Mouse (Mus musculus) ES-Bruce4 (cell line): ENCODE results near the gene Gpc5. TPM values are rescaled to one million over a fixed set of nuclear protein-coding genes. Genes with fewer than 3 reads are reported as not detected.

Experiments
- H3K27ac ChIP-seq: 2 replicates; pipeline ENCODE4 v1.5.1; 2012; ENCODE audit warnings: low read length, inconsistent platforms; ENCODE audit not compliant: insufficient read depth
- H3K27me3 ChIP-seq: 2 replicates; pipeline ENCODE4 v1.6.1; 2012; ENCODE audit warnings: mild to moderate bottlenecking, low read length, inconsistent platforms; ENCODE audit not compliant: control insufficient read depth, poor library complexity, insufficient read depth, severe bottlenecking
- H3K36me3 ChIP-seq: 2 replicates; pipeline ENCODE4 v1.6.1; 2012; ENCODE audit warnings: inconsistent platforms, mild to moderate bottlenecking, low read length, moderate library complexity; ENCODE audit not compliant: control insufficient read depth, poor library complexity, insufficient read depth, severe bottlenecking
- H3K4me1 ChIP-seq: one replicate; pipeline ENCODE4 v1.8.1; 2011; ENCODE audit warnings: low read length; ENCODE audit not compliant: control insufficient read depth, insufficient read depth
- H3K4me3 ChIP-seq: 2 replicates; pipeline ENCODE4 v1.5.1; 2011; ENCODE audit warnings: low read depth, mild to moderate bottlenecking, low read length
- H3K9ac ChIP-seq: 2 replicates; pipeline ENCODE4 v1.6.1; 2012; ENCODE audit warnings: low read depth, mild to moderate bottlenecking, inconsistent platforms; ENCODE audit not compliant: poor library complexity, severe bottlenecking
- H3K9me3 ChIP-seq: replicated peaks from 2 replicates; pipeline ENCODE4 v1.6.1; 2012; ENCODE audit warnings: mild to moderate bottlenecking, low read length, inconsistent platforms; ENCODE audit not compliant: control insufficient read depth, poor library complexity, insufficient read depth, severe bottlenecking
- CTCF ChIP-seq: IDR thresholded peaks from one replicate; pipeline ENCODE4 v1.8.1; 2011; ENCODE audit warnings: low read depth, low read length
- EP300 ChIP-seq: IDR thresholded peaks from 2 replicates; pipeline ENCODE4 v1.6.1; 2011; ENCODE audit warnings: low read depth, low read length; ENCODE audit not compliant: insufficient read depth
- POLR2A ChIP-seq: IDR thresholded peaks from one replicate; pipeline ENCODE4 v1.8.1; 2011; ENCODE audit warnings: low read length; ENCODE audit not compliant: insufficient read depth
- polyA plus RNA-seq: library from polyadenylated mRNA; stranded (reverse); fragments of >200 nt; gene quantifications from 2 replicates; pipeline ENCODE4 v1.2.4, GENCODE M21; 2011; ENCODE audit warnings: low read depth; ENCODE audit not compliant: missing spikeins, insufficient read depth, insufficient read length

Gpc5 gene
- polyA plus RNA-seq, 1 experiment, result not detected

- no peak overlapping the region for H3K4me3 ChIP-seq
- no peaks in the 10 kb centered on the region for H3K4me1 ChIP-seq
- no peak overlapping the region for H3K27ac ChIP-seq
- H3K36me3 ChIP-seq, result no peaks in the 10 kb centered on the region
- TF ChIP-seq EP300 (no peak), POLR2A (no peak), CTCF (no peak)
- no peaks in the 10 kb centered on the region for H3K27me3 ChIP-seq
- H3K9me3 ChIP-seq, result no peaks in the 10 kb centered on the region
- H3K9ac ChIP-seq, result no peak overlapping the region
Measured at GRCm38 (mm10) chr14:115467960-115468359, 375.9 kb downstream of the Gpc5 start.

- H3K27ac ChIP-seq, result no peak overlapping the region
- H3K36me3 ChIP-seq, result no peaks in the 10 kb centered on the region
- H3K9ac ChIP-seq, result no peak overlapping the region
- no peak for TF ChIP-seq POLR2A
- TF ChIP-seq CTCF, result peak; percentile 51
- no peak for TF ChIP-seq EP300
- H3K4me1 ChIP-seq, result no peaks in the 10 kb centered on the region
- H3K27me3 ChIP-seq, result no peaks in the 10 kb centered on the region
- no peak overlapping the region for H3K4me3 ChIP-seq
- no peaks in the 10 kb centered on the region for H3K9me3 ChIP-seq
Measured at GRCm38 (mm10) chr14:115475234-115475633, 383.2 kb downstream of the Gpc5 start.

- Histone ChIP-seq H3K4me1 (no peaks in the 10 kb centered on the region), H3K27ac (no peak overlapping the region), H3K27me3 (no peaks in the 10 kb centered on the region), H3K9ac (no peak overlapping the region), H3K36me3 (no peaks in the 10 kb centered on the region), H3K4me3 (no peak overlapping the region), H3K9me3 (no peaks in the 10 kb centered on the region)
- TF ChIP-seq EP300, result no peak
- no peak for TF ChIP-seq CTCF
- TF ChIP-seq POLR2A, result no peak
Measured at GRCm38 (mm10) chr14:115477360-115477759, 385.3 kb downstream of the Gpc5 start.

GRCm38 (mm10) chr14:115485090-115485489 is 393.1 kb downstream of the Gpc5 start:
- no peak for TF ChIP-seq CTCF
- TF ChIP-seq EP300, result no peak
- TF ChIP-seq POLR2A, result no peak
- Histone ChIP-seq H3K4me1 (no peaks in the 10 kb centered on the region), H3K27ac (no peak overlapping the region), H3K27me3 (no peaks in the 10 kb centered on the region), H3K36me3 (no peaks in the 10 kb centered on the region), H3K4me3 (no peak overlapping the region), H3K9me3 (no peaks in the 10 kb centered on the region), H3K9ac (no peak overlapping the region)

GRCm38 (mm10) chr14:115500794-115501193 is 408.8 kb downstream of the Gpc5 start:
- Histone ChIP-seq H3K36me3 (no peaks in the 10 kb centered on the region), H3K27me3 (no peaks in the 10 kb centered on the region), H3K9me3 (no peaks in the 10 kb centered on the region), H3K4me3 (no peak overlapping the region), H3K27ac (no peak overlapping the region), H3K4me1 (no peaks in the 10 kb centered on the region), H3K9ac (no peak overlapping the region)
- TF ChIP-seq CTCF (no peak), EP300 (no peak), POLR2A (no peak)

- Histone ChIP-seq H3K27me3 (no peaks in the 10 kb centered on the region), H3K4me3 (no peak overlapping the region), H3K4me1 (no peaks in the 10 kb centered on the region), H3K9ac (no peak overlapping the region), H3K9me3 (no peaks in the 10 kb centered on the region), H3K27ac (no peak overlapping the region), H3K36me3 (no peaks in the 10 kb centered on the region)
- TF ChIP-seq CTCF (no peak), EP300 (no peak), POLR2A (no peak)
Measured at GRCm38 (mm10) chr14:115546516-115547282, 454.7 kb downstream of the Gpc5 start.
